Mouse (Mus musculus): Measurements from ENCODE around the gene Ei24. TPM values are rescaled to one million over a fixed set of nuclear protein-coding genes. Genes with fewer than 3 reads are reported as not detected.

The Ei24 gene
- 50.2 and 72.6 TPM in 2 replicates for polyA plus RNA-seq (2014; fragmentation: Nextera tagmentation; extraction: Ambion mirVana)

- Histone ChIP-seq H3K27me3 (ENCODE audit: control insufficient read depth, insufficient read depth, low read length) (peaks cover 3% of the 10 kb centered on the region; the same call in 1 of the 2 replicates), H3K4me3 (ENCODE audit: low read depth, low read length) (peak within 1 kb of the TSS; percentile 96), H3K27ac (ENCODE audit: low read depth, low read length) (peak within 1 kb of the TSS; percentile 69), H3K4me2 (ENCODE audit: low read depth, low read length) (peak within 1 kb of the TSS; percentile 84), H3K36me3 (ENCODE audit: control insufficient read depth, insufficient read depth, low read length) (peaks cover 5% of the 10 kb centered on the region; the same call in 1 of the 2 replicates), H3K9me3 (ENCODE audit: control insufficient read depth, low read length) (no peaks in the 10 kb centered on the region), H3K4me1 (ENCODE audit: control insufficient read depth, insufficient read depth, low read length) (peaks cover 8% of the 10 kb centered on the region), H3K9ac (replicated peaks; ENCODE audit: low read depth, low read length) (peak within 1 kb of the TSS; percentile 98)
- 0% methylated on average over 56 of the region's 66 CpGs for WGBS
- ATAC-seq (ENCODE audit: low read depth): peak; percentile 99
Observed at GRCm38 (mm10) chr9:36796781-36797555, at the start of gene Ei24. Gene Ei24 (minus strand): TSS chr9:36797393.

- H3K4me1 ChIP-seq (ENCODE audit: control insufficient read depth, insufficient read depth, low read length): no peaks in the 10 kb centered on the region
- no peak overlapping the region for H3K27ac ChIP-seq (ENCODE audit: low read depth, low read length)
- no peak overlapping the region for H3K9ac ChIP-seq (replicated peaks; ENCODE audit: low read depth, low read length)
- peaks cover 63% of the 10 kb centered on the region for H3K36me3 ChIP-seq (ENCODE audit: control insufficient read depth, insufficient read depth, low read length)
- no peak overlapping the region for H3K4me3 ChIP-seq (ENCODE audit: low read depth, low read length)
- no peak overlapping the region for H3K4me2 ChIP-seq (ENCODE audit: low read depth, low read length)
- WGBS: 49% methylated on average over 4 of the region's 4 CpGs
- H3K27me3 ChIP-seq (ENCODE audit: control insufficient read depth, insufficient read depth, low read length): no peaks in the 10 kb centered on the region
- H3K9me3 ChIP-seq (ENCODE audit: control insufficient read depth, low read length): no peaks in the 10 kb centered on the region
- ATAC-seq (ENCODE audit: low read depth): no peak
Observed at GRCm38 (mm10) chr9:36846346-36846745, 49.2 kb upstream of the Ei24 start.

GRCm38 (mm10) chr9:36833914-36834313 is 36.7 kb upstream of the Ei24 start:
- H3K9ac ChIP-seq (replicated peaks; ENCODE audit: low read depth, low read length): peak overlapping the region; percentile 72
- peak overlapping the region; percentile 63 for H3K4me3 ChIP-seq (ENCODE audit: low read depth, low read length)
- H3K36me3 ChIP-seq (ENCODE audit: control insufficient read depth, insufficient read depth, low read length): no peaks in the 10 kb centered on the region
- H3K4me2 ChIP-seq (ENCODE audit: low read depth, low read length): peak overlapping the region; percentile 69
- H3K27me3 ChIP-seq (ENCODE audit: control insufficient read depth, insufficient read depth, low read length): peaks cover 3% of the 10 kb centered on the region; the same call in 1 of the 2 replicates
- WGBS: 19% methylated on average over 3 of the region's 3 CpGs
- peaks cover 18% of the 10 kb centered on the region; the same call in 1 of the 2 replicates for H3K4me1 ChIP-seq (ENCODE audit: control insufficient read depth, insufficient read depth, low read length)
- H3K9me3 ChIP-seq (ENCODE audit: control insufficient read depth, low read length): no peaks in the 10 kb centered on the region
- peak; percentile 9; the same call in 1 of the 2 replicates for ATAC-seq (ENCODE audit: low read depth)
- H3K27ac ChIP-seq (ENCODE audit: low read depth, low read length): peak overlapping the region; percentile 96

- Histone ChIP-seq H3K4me2 (ENCODE audit: low read depth, low read length) (peak overlapping the region; percentile 69), H3K27me3 (ENCODE audit: control insufficient read depth, insufficient read depth, low read length) (peaks cover 3% of the 10 kb centered on the region; the same call in 1 of the 2 replicates), H3K9ac (replicated peaks; ENCODE audit: low read depth, low read length) (peak overlapping the region; percentile 72), H3K4me1 (ENCODE audit: control insufficient read depth, insufficient read depth, low read length) (peaks cover 18% of the 10 kb centered on the region; the same call in 1 of the 2 replicates), H3K27ac (ENCODE audit: low read depth, low read length) (peak overlapping the region; percentile 96), H3K9me3 (ENCODE audit: control insufficient read depth, low read length) (no peaks in the 10 kb centered on the region), H3K4me3 (ENCODE audit: low read depth, low read length) (peak overlapping the region; percentile 63), H3K36me3 (ENCODE audit: control insufficient read depth, insufficient read depth, low read length) (no peaks in the 10 kb centered on the region)
- 1% methylated on average over 31 of the region's 31 CpGs for WGBS
- ATAC-seq (ENCODE audit: low read depth): peak; percentile 84
Observed at GRCm38 (mm10) chr9:36833043-36833881, 36.1 kb upstream of the Ei24 start.

- Histone ChIP-seq H3K4me1 (ENCODE audit: control insufficient read depth, insufficient read depth, low read length) (peaks cover 18% of the 10 kb centered on the region; the same call in 1 of the 2 replicates), H3K27ac (ENCODE audit: low read depth, low read length) (peak overlapping the region; percentile 96), H3K9me3 (ENCODE audit: control insufficient read depth, low read length) (no peaks in the 10 kb centered on the region), H3K4me2 (ENCODE audit: low read depth, low read length) (peak overlapping the region; percentile 69), H3K27me3 (ENCODE audit: control insufficient read depth, insufficient read depth, low read length) (peaks cover 3% of the 10 kb centered on the region; the same call in 1 of the 2 replicates), H3K36me3 (ENCODE audit: control insufficient read depth, insufficient read depth, low read length) (no peaks in the 10 kb centered on the region), H3K4me3 (ENCODE audit: low read depth, low read length) (peak overlapping the region; percentile 63), H3K9ac (replicated peaks; ENCODE audit: low read depth, low read length) (peak overlapping the region; percentile 72)
- under 1% methylated on average over 32 of the region's 32 CpGs for WGBS
- peak; percentile 93 for ATAC-seq (ENCODE audit: low read depth)
Observed at GRCm38 (mm10) chr9:36832529-36832928, 35.3 kb upstream of the Ei24 start.

- WGBS: 76% methylated on average over 6 of the region's 6 CpGs
- no peak for ATAC-seq (ENCODE audit: low read depth)
Observed at GRCm38 (mm10) chr9:36831401-36831800, 34.2 kb upstream of the Ei24 start.

GRCm38 (mm10) chr9:36826612-36827363 is 29.6 kb upstream of the Ei24 start:
- Histone ChIP-seq H3K27me3 (ENCODE audit: control insufficient read depth, insufficient read depth, low read length) (no peaks in the 10 kb centered on the region), H3K36me3 (ENCODE audit: control insufficient read depth, insufficient read depth, low read length) (no peaks in the 10 kb centered on the region), H3K4me1 (ENCODE audit: control insufficient read depth, insufficient read depth, low read length) (peaks cover 4% of the 10 kb centered on the region; the same call in 1 of the 2 replicates), H3K9ac (replicated peaks; ENCODE audit: low read depth, low read length) (no peak overlapping the region), H3K9me3 (ENCODE audit: control insufficient read depth, low read length) (no peaks in the 10 kb centered on the region), H3K4me3 (ENCODE audit: low read depth, low read length) (no peak overlapping the region), H3K27ac (ENCODE audit: low read depth, low read length) (peak overlapping the region; percentile 35; the same call in 1 of the 2 replicates), H3K4me2 (ENCODE audit: low read depth, low read length) (no peak overlapping the region)
- peak; percentile 35; the same call in 1 of the 2 replicates for ATAC-seq (ENCODE audit: low read depth)
- 35% methylated on average over 2 of the region's 2 CpGs for WGBS

More at GRCm38 (mm10) chr9:36831401-36831800, 34.2 kb upstream of the Ei24 start:
- Histone ChIP-seq H3K4me1 (ENCODE audit: control insufficient read depth, insufficient read depth, low read length) (peaks cover 18% of the 10 kb centered on the region; the same call in 1 of the 2 replicates), H3K27ac (ENCODE audit: low read depth, low read length) (no peak overlapping the region), H3K4me3 (ENCODE audit: low read depth, low read length) (no peak overlapping the region), H3K9ac (replicated peaks; ENCODE audit: low read depth, low read length) (no peak overlapping the region), H3K27me3 (ENCODE audit: control insufficient read depth, insufficient read depth, low read length) (peaks cover 3% of the 10 kb centered on the region; the same call in 1 of the 2 replicates), H3K9me3 (ENCODE audit: control insufficient read depth, low read length) (no peaks in the 10 kb centered on the region), H3K36me3 (ENCODE audit: control insufficient read depth, insufficient read depth, low read length) (no peaks in the 10 kb centered on the region), H3K4me2 (ENCODE audit: low read depth, low read length) (no peak overlapping the region)

- peak overlapping the region; percentile 20 for H3K4me3 ChIP-seq (ENCODE audit: low read depth, low read length)
- H3K4me2 ChIP-seq (ENCODE audit: low read depth, low read length): peak overlapping the region; percentile 46
- H3K9me3 ChIP-seq (ENCODE audit: control insufficient read depth, low read length): no peaks in the 10 kb centered on the region
- no peaks in the 10 kb centered on the region for H3K36me3 ChIP-seq (ENCODE audit: control insufficient read depth, insufficient read depth, low read length)
- WGBS: 8% methylated on average over 2 of the region's 2 CpGs
- H3K27ac ChIP-seq (ENCODE audit: low read depth, low read length): peak overlapping the region; percentile 93
- H3K9ac ChIP-seq (replicated peaks; ENCODE audit: low read depth, low read length): peak overlapping the region; percentile 32; the same call in 1 of the 2 replicates
- peaks cover 7% of the 10 kb centered on the region; the same call in 1 of the 2 replicates for H3K4me1 ChIP-seq (ENCODE audit: control insufficient read depth, insufficient read depth, low read length)
- peak; percentile 41 for ATAC-seq (ENCODE audit: low read depth)
- no peaks in the 10 kb centered on the region for H3K27me3 ChIP-seq (ENCODE audit: control insufficient read depth, insufficient read depth, low read length)
Observed at GRCm38 (mm10) chr9:36822024-36822423, 24.8 kb upstream of the Ei24 start.

Data from neural tube, embryonic 14.5 days (tissue).